In genomic region chr4:141478225-141478624, GRCm38 (mm10) we compare ENCODE assay signal across 8 mouse cellular contexts. TPM values are rescaled to one million over a fixed set of nuclear protein-coding genes. Genes with fewer than 3 reads are reported as not detected.
DNase-seq lines count a peak whose midpoint lies in the region; ATAC-seq and TF ChIP-seq lines count a peak whose summit lies in the region.

No protein-coding gene starts in this region.

- TF ChIP-seq POLR2A in lung, adult 2 months (IDR thresholded peaks at IDR 0.05; ENCODE audit: borderline replicate concordance, extremely low read depth, low read depth, low read length) = no peak
- TF ChIP-seq POLR2A in cortical plate, adult 2 months (IDR thresholded peaks at IDR 0.05; ENCODE audit: extremely low read depth, insufficient read depth, low read length) = no peak

- TF ChIP-seq EP300 in lung, postnatal 0 days (IDR thresholded peaks at IDR 0.05) = no peak

- no peaks in the 10 kb centered on the region for H3K4me1 ChIP-seq in lung, postnatal 0 days (ENCODE audit: insufficient read depth, low read depth, low read length)
- no peaks in the 10 kb centered on the region for H3K4me1 ChIP-seq in lung, adult 2 months (ENCODE audit: control insufficient read depth, insufficient read depth, low read length)
- H3K4me1 ChIP-seq in cortical plate, adult 2 months (ENCODE audit: control insufficient read depth, insufficient read depth, low read length) = no peaks in the 10 kb centered on the region; the same call in 1 of the 2 replicates
- H3K4me1 ChIP-seq in neural tube, embryonic 14.5 days (ENCODE audit: control insufficient read depth, insufficient read depth, low read length) = no peaks in the 10 kb centered on the region

- ATAC-seq in cerebellum, adult (ENCODE audit: insufficient number of reproducible peaks, low FRiP score, low TSS enrichment) = no peak
- ATAC-seq in lung, postnatal 0 days = no peak
- ATAC-seq in neural tube, embryonic 14.5 days (ENCODE audit: low read depth) = no peak

- no peak overlapping the region for H3K9ac ChIP-seq in lung, postnatal 0 days (replicated peaks; ENCODE audit: low read depth)
- H3K9ac ChIP-seq in neural tube, embryonic 14.5 days (replicated peaks; ENCODE audit: low read depth, low read length) = no peak overlapping the region

- peak; percentile 57 for DNase-seq in cerebellum, adult 11 months
- DNase-seq in lung, postnatal 0 days (ENCODE audit: low spot score) = no peak
- DNase-seq in lung, adult 2 months = no peak
- no peak for DNase-seq in embryo, embryonic 10 days (ENCODE audit: low spot score)
- DNase-seq in thymus, postnatal 4 days = no peak

- TF ChIP-seq CTCF in lung, postnatal 0 days (IDR thresholded peaks at IDR 0.05) = no peak
- no peak for TF ChIP-seq CTCF in lung, adult 2 months (IDR thresholded peaks at IDR 0.05; ENCODE audit: insufficient read depth, low read length)
- no peak for TF ChIP-seq CTCF in cortical plate, adult 2 months (IDR thresholded peaks at IDR 0.05; ENCODE audit: extremely low read depth, insufficient read depth, low read length)

- no peak overlapping the region for H3K4me3 ChIP-seq in lung, postnatal 0 days (ENCODE audit: low read depth, low read length)
- no peak overlapping the region for H3K4me3 ChIP-seq in lung, adult 2 months (replicated peaks; ENCODE audit: extremely low read depth, low read depth, low read length)
- no peak overlapping the region for H3K4me3 ChIP-seq in cortical plate, adult 2 months (ENCODE audit: insufficient read depth, low read length)
- no peak overlapping the region for H3K4me3 ChIP-seq in neural tube, embryonic 14.5 days (ENCODE audit: low read depth, low read length)

- H3K27me3 ChIP-seq in lung, postnatal 0 days (replicated peaks; ENCODE audit: insufficient read depth, low read length) = no peaks in the 10 kb centered on the region
- H3K27me3 ChIP-seq in neural tube, embryonic 14.5 days (ENCODE audit: control insufficient read depth, insufficient read depth, low read length) = no peaks in the 10 kb centered on the region

- H3K36me3 ChIP-seq in lung, postnatal 0 days (ENCODE audit: insufficient read depth, low read length) = peaks cover 63% of the 10 kb centered on the region
- peaks cover 84% of the 10 kb centered on the region for H3K36me3 ChIP-seq in neural tube, embryonic 14.5 days (ENCODE audit: control insufficient read depth, insufficient read depth, low read length)

- H3K4me2 ChIP-seq in lung, postnatal 0 days (replicated peaks; ENCODE audit: low read depth, low read length) = no peak overlapping the region
- no peak overlapping the region for H3K4me2 ChIP-seq in neural tube, embryonic 14.5 days (ENCODE audit: low read depth, low read length)

- 81% methylated on average over 23 of the region's 23 CpGs for WGBS in lung, postnatal 0 days
- 82% methylated on average over 23 of the region's 23 CpGs for WGBS in lung, adult 2 months
- 87% methylated on average over 23 of the region's 23 CpGs for WGBS in neural tube, embryonic 14.5 days

- peak overlapping the region; percentile 45 for H3K27ac ChIP-seq in lung, postnatal 0 days (ENCODE audit: low read length)
- H3K27ac ChIP-seq in cortical plate, adult 2 months (ENCODE audit: insufficient read depth, low read length) = peak overlapping the region; percentile 85
- peak overlapping the region; percentile 35; the same call in 1 of the 2 replicates for H3K27ac ChIP-seq in neural tube, embryonic 14.5 days (ENCODE audit: low read depth, low read length)

- no peaks in the 10 kb centered on the region for H3K9me3 ChIP-seq in lung, postnatal 0 days (ENCODE audit: low read length)
- no peaks in the 10 kb centered on the region for H3K9me3 ChIP-seq in neural tube, embryonic 14.5 days (ENCODE audit: control insufficient read depth, low read length)

RNA-seq across cellular contexts. Expression of gene Zbtb17, which starts 33.8 kb away (rescaled TPM):
- 14.1 and 14.3 TPM in 2 replicates for polyA plus RNA-seq in lung, postnatal 0 days (2015; fragmentation: Nextera tagmentation; extraction: Ambion mirVana)
- polyA plus RNA-seq in lung, adult 2 months (2012; rRNA removed) = 30.9 and 38.6 TPM in 2 replicates
- polyA plus RNA-seq in cortical plate, adult 2 months (2012; rRNA removed) = 45.1 and 47.2 TPM in 2 replicates
- 32.2 and 36.6 TPM in 2 replicates for polyA plus RNA-seq in neural tube, embryonic 14.5 days (2014; fragmentation: Nextera tagmentation; extraction: Ambion mirVana)

RNA-seq across cellular contexts. Expression of gene Srarp, which starts 42.3 kb away (rescaled TPM):
- polyA plus RNA-seq in lung, postnatal 0 days (2015; fragmentation: Nextera tagmentation; extraction: Ambion mirVana) = not detected in 2 replicates
- polyA plus RNA-seq in lung, adult 2 months (2012; rRNA removed) = 0.18 TPM in 1 of 2 replicates, not detected in the other
- polyA plus RNA-seq in cortical plate, adult 2 months (2012; rRNA removed) = 13.3 and 14.2 TPM in 2 replicates
- 0.39 TPM in 1 of 2 replicates, not detected in the other for polyA plus RNA-seq in neural tube, embryonic 14.5 days (2014; fragmentation: Nextera tagmentation; extraction: Ambion mirVana)

RNA-seq across cellular contexts. Expression of gene Hspb7, which starts 57.6 kb away (rescaled TPM):
- 1.9 and 2.3 TPM in 2 replicates for polyA plus RNA-seq in lung, postnatal 0 days (2015; fragmentation: Nextera tagmentation; extraction: Ambion mirVana)
- 19.6 and 29.1 TPM in 2 replicates for polyA plus RNA-seq in lung, adult 2 months (2012; rRNA removed)
- 0.21 and 0.23 TPM in 2 replicates for polyA plus RNA-seq in cortical plate, adult 2 months (2012; rRNA removed)
- polyA plus RNA-seq in neural tube, embryonic 14.5 days (2014; fragmentation: Nextera tagmentation; extraction: Ambion mirVana) = 0.12 TPM in 1 of 2 replicates, not detected in the other

Comparison
In these comparisons a context has a peak if more than half of its experiments do, and no peak if none do; other contexts are left out.
1. H3K27ac ChIP-seq: peak in every context shown above with its lines; median percentile 85 in cortical plate, adult 2 months; 45 in lung, postnatal 0 days; 35 in neural tube, embryonic 14.5 days.
2. RNA of gene Srarp, which starts 42.3 kb away (polyA plus RNA-seq): 13.3 to 14.2 TPM in cortical plate, adult 2 months; 0.39 TPM in neural tube, embryonic 14.5 days, 0.18 TPM in lung, adult 2 months and not detected in lung, postnatal 0 days; every median in the first group is over 10 times any median in the second.